Mouse (Mus musculus) C2C12 (cell line): ENCODE results near the gene Auts2. TPM values are rescaled to one million over a fixed set of nuclear protein-coding genes. Genes with fewer than 3 reads are reported as not detected.

ENCODE experiments used
- H3K27me3 ChIP-seq: one replicate; pipeline ENCODE4 v1.6.1; 2011; ENCODE audit not compliant: control insufficient read depth, insufficient read depth, insufficient read length
- H3K36me3 ChIP-seq: one replicate; pipeline ENCODE4 v1.6.1; 2011; ENCODE audit not compliant: control insufficient read depth, insufficient read depth
- H3K4me3 ChIP-seq: one replicate; pipeline ENCODE4 v1.5.1; 2011; ENCODE audit warnings: mild to moderate bottlenecking, control low read depth; ENCODE audit not compliant: poor library complexity, insufficient read depth, severe bottlenecking
- H3K79me2 ChIP-seq: one replicate; pipeline ENCODE4 v1.6.1; 2011; ENCODE audit not compliant: control insufficient read depth, insufficient read depth
- H3K79me3 ChIP-seq: one replicate; pipeline ENCODE4 v1.6.1; 2011; ENCODE audit warnings: low read depth, control low read depth
- H3ac ChIP-seq: one replicate; pipeline ENCODE3; 2011; ENCODE audit warnings: low read depth; ENCODE audit not compliant: control insufficient read depth, insufficient read length
- CEBPB ChIP-seq: IDR thresholded peaks from one replicate; pipeline ENCODE4 v1.6.1; 2011; ENCODE audit warnings: low read depth, mild to moderate bottlenecking, control low read depth, moderate library complexity
- CTCF ChIP-seq: IDR thresholded peaks from one replicate; pipeline ENCODE4 v1.5.1; 2011; ENCODE audit not compliant: control insufficient read depth, insufficient read depth, insufficient read length
- FOSL1 ChIP-seq: IDR thresholded peaks from one replicate; pipeline ENCODE4 v1.8.0; 2011; ENCODE audit warnings: mild to moderate bottlenecking, low read length; ENCODE audit not compliant: poor library complexity, insufficient read depth, severe bottlenecking
- MAX ChIP-seq: IDR thresholded peaks from one replicate; pipeline ENCODE4 v1.6.1; 2011; ENCODE audit warnings: mild to moderate bottlenecking, control low read depth
- MYOD1 ChIP-seq: IDR thresholded peaks from one replicate; pipeline ENCODE4 v1.6.1; 2011; ENCODE audit warnings: low read depth; ENCODE audit not compliant: control insufficient read depth, insufficient read length
- MYOG ChIP-seq: IDR thresholded peaks from one replicate; pipeline ENCODE4 v1.6.1; 2011; ENCODE audit not compliant: control insufficient read depth, insufficient read length; ENCODE audit errors: extremely low read depth
- USF1 ChIP-seq: IDR thresholded peaks from one replicate; pipeline ENCODE4 v1.6.1; 2011; ENCODE audit warnings: low read depth, mild to moderate bottlenecking, control low read depth, moderate library complexity
- polyA plus RNA-seq: library from polyadenylated mRNA; unstranded; fragments of >200 nt; fragmentation: generic; extraction: Trizol; gene quantifications from one replicate; pipeline ENCODE4 v1.2.1, GENCODE M21; 2012; ENCODE audit warnings: missing spikeins

Gene Auts2
- polyA plus RNA-seq, 1 experiment = 8.4 TPM

DNA sequence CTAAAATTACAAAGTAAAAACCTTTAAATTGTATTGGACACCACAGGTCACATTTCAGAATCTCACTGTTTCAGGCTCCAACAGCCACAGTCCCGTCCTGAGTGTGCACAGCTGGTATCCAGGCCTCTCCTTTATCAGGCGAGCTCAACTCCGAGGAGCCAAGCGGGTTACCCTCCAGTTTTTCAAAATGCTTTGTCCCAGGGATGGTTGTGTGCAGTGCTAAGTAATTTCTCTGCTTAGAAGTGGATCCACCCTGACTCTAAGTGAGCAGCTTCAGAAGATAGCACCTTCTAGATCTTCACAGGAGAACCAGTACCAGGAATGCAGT is 381.0 kb downstream of the Auts2 start:
- H3K79me3 ChIP-seq = no peaks in the 10 kb centered on the region
- H3K79me2 ChIP-seq = no peaks in the 10 kb centered on the region
- no peak overlapping the region for H3ac ChIP-seq
- TF ChIP-seq CEBPB (no peak), MYOD1 (no peak), CTCF (no peak), FOSL1 (no peak), MAX (no peak), USF1 (no peak), MYOG (no peak)
- H3K4me3 ChIP-seq = no peak overlapping the region
- no peaks in the 10 kb centered on the region for H3K27me3 ChIP-seq
- no peaks in the 10 kb centered on the region for H3K36me3 ChIP-seq

DNA sequence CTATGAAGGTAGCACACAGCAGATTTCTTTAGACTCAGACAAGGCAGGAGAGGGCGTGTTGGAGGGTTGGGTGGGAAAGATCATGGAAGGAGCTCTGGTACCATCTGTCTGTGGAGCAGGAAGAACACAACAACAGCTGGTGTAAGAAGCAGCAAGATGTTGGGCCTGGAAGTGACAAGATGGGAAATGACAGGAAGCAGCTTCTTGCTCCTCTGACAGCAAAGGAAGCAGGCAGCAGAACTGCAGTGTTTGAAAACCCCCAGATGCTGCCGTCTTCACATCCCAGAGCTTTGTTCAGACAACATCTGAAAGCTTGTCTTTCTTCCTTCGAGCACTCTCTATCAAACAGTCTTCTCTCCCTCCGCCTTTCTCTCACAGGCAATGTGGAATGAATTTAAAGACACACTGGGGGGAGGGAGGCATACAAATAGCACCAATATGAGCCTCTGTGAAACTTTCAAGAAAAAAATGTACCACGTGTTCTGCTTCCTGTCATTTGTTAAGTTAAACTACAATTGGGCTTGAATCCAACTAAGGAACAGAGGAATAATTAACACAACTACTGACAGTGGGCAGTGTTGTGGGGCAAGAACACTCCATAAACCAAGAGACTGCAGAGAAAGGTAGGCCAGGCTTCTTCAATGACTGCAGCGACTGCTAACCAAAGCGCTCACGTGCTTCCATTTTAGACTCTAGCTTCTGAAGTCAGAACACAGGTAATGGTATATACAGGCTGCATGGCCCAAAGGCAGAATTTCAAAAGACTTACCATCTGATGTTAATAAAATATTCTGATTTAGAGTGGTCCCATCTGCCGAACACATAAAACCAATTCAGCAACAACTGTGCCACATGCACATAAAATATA is 381.6 kb downstream of the Auts2 start:
- no peaks in the 10 kb centered on the region for H3K79me3 ChIP-seq
- H3K79me2 ChIP-seq = no peaks in the 10 kb centered on the region
- H3K36me3 ChIP-seq = no peaks in the 10 kb centered on the region
- H3ac ChIP-seq = no peak overlapping the region
- no peaks in the 10 kb centered on the region for H3K27me3 ChIP-seq
- H3K4me3 ChIP-seq = no peak overlapping the region
- no peak for TF ChIP-seq USF1
- TF ChIP-seq CTCF = no peak
- no peak for TF ChIP-seq MAX
- no peak for TF ChIP-seq FOSL1
- TF ChIP-seq MYOD1 = no peak
- TF ChIP-seq MYOG = no peak
- TF ChIP-seq CEBPB = no peak

DNA sequence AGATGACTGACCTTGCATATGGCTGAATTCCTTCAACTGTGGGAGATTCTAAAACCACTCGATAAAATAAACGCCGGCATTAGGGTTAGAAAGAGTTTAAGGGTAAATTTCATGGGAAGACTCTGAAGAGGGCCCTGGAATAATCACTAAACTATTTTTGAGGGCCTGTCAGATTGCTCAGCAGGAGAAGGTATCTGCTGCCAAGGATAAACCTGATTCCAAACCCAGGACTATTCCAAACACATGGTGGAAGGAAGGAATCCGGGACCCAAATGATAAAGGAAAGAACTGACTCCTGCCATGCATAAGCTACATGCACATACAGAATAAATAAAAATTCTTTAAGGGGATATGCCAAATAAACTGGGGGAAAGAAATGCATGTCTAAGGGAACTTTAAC is 399.0 kb downstream of the Auts2 start:
- H3K79me2 ChIP-seq = no peaks in the 10 kb centered on the region
- no peak overlapping the region for H3ac ChIP-seq
- no peaks in the 10 kb centered on the region for H3K79me3 ChIP-seq
- H3K27me3 ChIP-seq = no peaks in the 10 kb centered on the region
- H3K36me3 ChIP-seq = no peaks in the 10 kb centered on the region
- TF ChIP-seq MYOG (no peak), USF1 (no peak), CTCF (no peak), CEBPB (no peak), FOSL1 (no peak), MAX (no peak), MYOD1 (no peak)
- H3K4me3 ChIP-seq = no peak overlapping the region

DNA sequence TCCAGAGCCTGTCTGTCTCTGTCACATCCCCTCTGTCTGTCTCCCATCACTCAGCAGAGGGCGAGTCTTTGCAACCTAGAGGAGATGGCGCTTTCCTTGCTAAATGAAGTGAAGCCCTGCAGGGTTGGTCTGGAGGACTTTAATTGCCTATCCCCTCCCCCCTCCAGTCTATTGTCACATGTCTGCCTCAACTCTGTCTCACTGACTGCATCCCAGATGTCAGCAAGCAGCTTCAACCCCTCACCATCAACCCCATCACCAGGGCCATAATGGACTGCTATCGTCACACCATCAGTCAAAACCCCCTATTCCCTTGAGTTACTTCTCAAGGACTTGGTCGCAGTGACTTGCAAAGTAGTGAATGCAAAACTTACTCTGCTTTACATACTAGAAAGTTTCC is 402.3 kb downstream of the Auts2 start:
- Histone ChIP-seq H3ac (no peak overlapping the region), H3K4me3 (no peak overlapping the region), H3K27me3 (no peaks in the 10 kb centered on the region), H3K36me3 (no peaks in the 10 kb centered on the region), H3K79me3 (no peaks in the 10 kb centered on the region), H3K79me2 (no peaks in the 10 kb centered on the region)
- no peak for TF ChIP-seq FOSL1
- no peak for TF ChIP-seq MAX
- TF ChIP-seq USF1 = no peak
- TF ChIP-seq MYOG = no peak
- no peak for TF ChIP-seq MYOD1
- TF ChIP-seq CEBPB = no peak
- no peak for TF ChIP-seq CTCF

DNA sequence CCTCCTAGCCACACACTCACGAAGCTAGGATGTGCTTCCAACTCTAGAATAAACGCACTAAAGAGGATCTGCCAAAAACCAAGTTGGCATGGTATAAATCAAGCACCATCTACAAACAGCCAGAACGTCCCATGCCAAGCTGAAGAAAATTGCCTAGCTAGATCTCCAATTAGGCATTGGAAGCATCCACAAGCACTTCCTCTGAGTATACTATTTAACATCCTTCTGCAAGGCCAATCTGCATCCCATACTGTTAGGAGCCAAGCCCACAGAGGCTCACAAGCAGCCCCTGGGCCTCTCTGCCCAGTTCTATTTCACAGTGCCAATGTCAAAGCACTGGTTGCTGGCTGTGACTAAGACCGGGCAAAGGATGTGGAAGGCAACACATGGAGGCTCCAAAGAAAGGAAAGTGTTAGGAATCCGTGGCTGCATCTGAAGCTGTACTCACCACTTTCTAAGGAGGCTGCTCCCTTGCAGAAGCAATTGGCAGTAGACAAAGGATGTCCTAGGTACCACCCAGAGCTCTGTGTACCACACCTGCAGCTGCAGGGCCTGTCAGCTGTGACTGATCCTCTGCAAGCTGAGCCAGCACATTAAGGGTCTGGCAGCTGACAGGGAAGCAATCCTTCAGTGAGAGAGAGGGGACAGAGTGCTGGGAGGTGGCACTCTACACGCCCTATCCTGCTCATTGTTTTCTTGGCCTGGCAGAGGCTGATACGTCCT is 407.0 kb downstream of the Auts2 start:
- no peaks in the 10 kb centered on the region for H3K27me3 ChIP-seq
- TF ChIP-seq CEBPB = no peak
- no peak for TF ChIP-seq CTCF
- no peak for TF ChIP-seq MYOD1
- no peak for TF ChIP-seq MYOG
- no peak for TF ChIP-seq USF1
- TF ChIP-seq FOSL1 = no peak
- no peak for TF ChIP-seq MAX
- H3K79me3 ChIP-seq = no peaks in the 10 kb centered on the region
- H3ac ChIP-seq = no peak overlapping the region
- no peaks in the 10 kb centered on the region for H3K36me3 ChIP-seq
- no peaks in the 10 kb centered on the region for H3K79me2 ChIP-seq
- no peak overlapping the region for H3K4me3 ChIP-seq
